Mouse (Mus musculus) heart, embryonic 14.5 days (tissue): ENCODE data around the gene Bnip1. TPM values are rescaled to one million over a fixed set of nuclear protein-coding genes. Genes with fewer than 3 reads are reported as not detected.

Experiments used
- ATAC-seq: fragments of 200-750 bp; cut with Nextera tagmentation; 2 replicates; pipeline ENCODE4 v1.8.0; 2017; ENCODE audit warnings: low read depth, moderate TSS enrichment; ENCODE audit not compliant: insufficient number of reproducible peaks, insufficient read depth, low FRiP score
- H3K27ac ChIP-seq, 2 experiments: fragments of 200-500 bp in 1 of 2; fragments of 300-500 bp in 1 of 2; sonication (generic) in 1 of 2; replicated peaks in 1 of 2; 2 replicates each; pipeline ENCODE4 v1.5.1; 2012 to 2014; ENCODE audit warnings: low read depth in 2 of 2, low read length in 2 of 2, control low read depth in 1 of 2, mild to moderate bottlenecking in 1 of 2, mixed read lengths in 1 of 2; ENCODE audit not compliant: control insufficient read depth in 1 of 2, insufficient read depth in 1 of 2
- H3K27me3 ChIP-seq: fragments of 300-500 bp; sonication (generic); 2 replicates; pipeline ENCODE4 v1.6.1; 2014; ENCODE audit warnings: mild to moderate bottlenecking, low read length, control low read depth; ENCODE audit not compliant: control insufficient read depth, insufficient read depth
- H3K36me3 ChIP-seq: fragments of 300-500 bp; sonication (generic); 2 replicates; pipeline ENCODE4 v1.6.1; 2014; ENCODE audit warnings: mild to moderate bottlenecking, control low read depth, low read length, mixed read lengths; ENCODE audit not compliant: control insufficient read depth, insufficient read depth
- H3K4me1 ChIP-seq, 2 experiments: fragments of 200-500 bp in 1 of 2; fragments of 300-500 bp in 1 of 2; sonication (generic) in 1 of 2; 2 replicates each; pipeline ENCODE4 v1.6.1; 2012 to 2014; ENCODE audit warnings: low read length in 2 of 2, control low read depth in 1 of 2, mixed read lengths in 1 of 2; ENCODE audit not compliant: control insufficient read depth in 2 of 2, insufficient read depth in 2 of 2
- H3K4me2 ChIP-seq: fragments of 300-500 bp; sonication (generic); 2 replicates; pipeline ENCODE4 v1.6.1; 2014; ENCODE audit warnings: mild to moderate bottlenecking, low read length
- H3K4me3 ChIP-seq, 2 experiments: fragments of 200-500 bp in 1 of 2; fragments of 300-500 bp in 1 of 2; sonication (generic) in 1 of 2; 2 replicates each; pipeline ENCODE4 v1.5.1; 2012 to 2014; ENCODE audit warnings: low read length in 2 of 2, mild to moderate bottlenecking in 2 of 2, control low read depth in 1 of 2, low read depth in 1 of 2, moderate library complexity in 1 of 2; ENCODE audit not compliant: control insufficient read depth in 1 of 2, insufficient read depth in 1 of 2
- H3K9ac ChIP-seq: fragments of 300-500 bp; sonication (generic); 2 replicates; pipeline ENCODE4 v1.6.1; 2014; ENCODE audit warnings: mild to moderate bottlenecking, low read length
- H3K9me3 ChIP-seq: fragments of 300-500 bp; sonication (generic); 2 replicates; pipeline ENCODE4 v1.6.1; 2016; ENCODE audit warnings: low read length, control low read depth; ENCODE audit not compliant: control insufficient read depth
- WGBS: fragments of 180-500 bp; shearing (Covaris S2); extraction: QIAGEN DNeasy Blood & Tissue Kit; methylation state at CpG from one replicate; pipeline ENCODE4 v1.1.7; 2014; 5-methylcytosine and 5-hydroxymethylcytosine counted together
- polyA plus RNA-seq: library from polyadenylated mRNA; unstranded; fragments of >200 nt; fragmentation: Nextera tagmentation; extraction: Ambion mirVana; gene quantifications from 2 replicates; pipeline ENCODE4 v1.2.1, GENCODE M21; 2014

The Bnip1 gene
- polyA plus RNA-seq, 1 experiment from 2014 or later = 54.9 TPM

- H3K9ac ChIP-seq = no peak overlapping the region
- whole genome bisulfite sequencing = 58% methylated on average over 6 of the region's 7 CpGs
- peaks cover 34% of the 10 kb centered on the region for H3K36me3 ChIP-seq
- no peak for ATAC-seq
- H3K27me3 ChIP-seq = no peaks in the 10 kb centered on the region
- H3K4me2 ChIP-seq = no peak overlapping the region
- H3K9me3 ChIP-seq = no peaks in the 10 kb centered on the region
- no peak overlapping the region for H3K4me3 ChIP-seq
- peaks cover 7 to 24% of the 10 kb centered on the region in 2 experiments for H3K4me1 ChIP-seq
- no peak overlapping the region for H3K27ac ChIP-seq
Observed at GRCm38 (mm10) chr17:26795386-26795785, 14.5 kb downstream of the Bnip1 start.

- Histone ChIP-seq H3K27ac (peak overlapping the region; percentile 76 to 78), H3K4me3 (no peak overlapping the region), H3K9ac (0 out of 2 replicates have a peak overlapping the region, but pooled peaks have one; percentile 1), H3K4me2 (peak overlapping the region; percentile 26; the same call in 1 of the 2 replicates), H3K4me1 (peaks cover 7 to 24% of the 10 kb centered on the region in 2 experiments), H3K9me3 (no peaks in the 10 kb centered on the region), H3K27me3 (no peaks in the 10 kb centered on the region), H3K36me3 (peaks cover 12% of the 10 kb centered on the region)
- ATAC-seq = peak; percentile 75; the same call in 1 of the 2 replicates
- WGBS = 27% methylated on average over 6 of the region's 6 CpGs
Observed at GRCm38 (mm10) chr17:26797379-26798128, 16.7 kb downstream of the Bnip1 start.

- WGBS = 80% methylated on average over 3 of the region's 3 CpGs
Observed at GRCm38 (mm10) chr17:26802886-26803285, 22.0 kb downstream of the Bnip1 start.

GRCm38 (mm10) chr17:26812607-26813006 is 31.7 kb downstream of the Bnip1 start:
- Histone ChIP-seq H3K27me3 (no peaks in the 10 kb centered on the region), H3K4me3 (no peak overlapping the region), H3K36me3 (no peaks in the 10 kb centered on the region), H3K4me2 (no peak overlapping the region), H3K9ac (no peak overlapping the region), H3K4me1 (peaks cover 9 to 14% of the 10 kb centered on the region in 2 experiments; a peak in 2 of 4 replicates), H3K9me3 (no peaks in the 10 kb centered on the region), H3K27ac (peak overlapping the region in 1 of 2 experiments; percentile 55; a peak in 1 of 4 replicates)
- whole genome bisulfite sequencing = 91% methylated on average over 2 of the region's 2 CpGs
- ATAC-seq = no peak

More at GRCm38 (mm10) chr17:26802886-26803285, 22.0 kb downstream of the Bnip1 start:
- 0 out of 2 replicates have a peak, but pooled peaks cover 2% of the 10 kb centered on the region for H3K9me3 ChIP-seq
- ATAC-seq = no peak
- no peak overlapping the region for H3K27ac ChIP-seq
- H3K4me1 ChIP-seq = peaks cover 0 to 1% of the 10 kb centered on the region in 2 experiments; a peak in 2 of 4 replicates
- H3K27me3 ChIP-seq = no peaks in the 10 kb centered on the region
- H3K36me3 ChIP-seq = no peaks in the 10 kb centered on the region
- H3K4me2 ChIP-seq = no peak overlapping the region
- H3K4me3 ChIP-seq = no peak overlapping the region
- H3K9ac ChIP-seq = no peak overlapping the region

GRCm38 (mm10) chr17:26813497-26813896 is 32.6 kb downstream of the Bnip1 start:
- 23% methylated on average over 9 of the region's 9 CpGs for WGBS
- Histone ChIP-seq H3K36me3 (no peaks in the 10 kb centered on the region), H3K27ac (peak overlapping the region in 1 of 2 experiments; percentile 55; a peak in 2 of 4 replicates), H3K9me3 (no peaks in the 10 kb centered on the region), H3K9ac (no peak overlapping the region), H3K4me3 (no peak overlapping the region), H3K27me3 (no peaks in the 10 kb centered on the region), H3K4me1 (peaks cover 9 to 14% of the 10 kb centered on the region in 2 experiments; a peak in 2 of 4 replicates), H3K4me2 (peak overlapping the region; percentile 37; the same call in 1 of the 2 replicates)
- peak; percentile 44; the same call in 1 of the 2 replicates for ATAC-seq

- 81% methylated on average over 6 of the region's 6 CpGs for WGBS
- Histone ChIP-seq H3K4me1 (peaks cover 9 to 14% of the 10 kb centered on the region in 2 experiments; a peak in 2 of 4 replicates), H3K4me3 (no peak overlapping the region), H3K27ac (no peak overlapping the region), H3K9ac (no peak overlapping the region), H3K9me3 (no peaks in the 10 kb centered on the region), H3K36me3 (no peaks in the 10 kb centered on the region), H3K27me3 (no peaks in the 10 kb centered on the region), H3K4me2 (no peak overlapping the region)
- ATAC-seq = no peak
Observed at GRCm38 (mm10) chr17:26816810-26817209, 35.9 kb downstream of the Bnip1 start.

- Histone ChIP-seq H3K9me3 (no peaks in the 10 kb centered on the region), H3K4me2 (no peak overlapping the region), H3K9ac (no peak overlapping the region), H3K27me3 (no peaks in the 10 kb centered on the region), H3K4me1 (peaks cover 9 to 14% of the 10 kb centered on the region in 2 experiments; a peak in 2 of 4 replicates), H3K27ac (no peak overlapping the region), H3K36me3 (no peaks in the 10 kb centered on the region), H3K4me3 (no peak overlapping the region)
- no peak for ATAC-seq
Observed at GRCm38 (mm10) chr17:26817776-26818175, 36.9 kb downstream of the Bnip1 start.
